Mouse (Mus musculus) MEL (cell line): ENCODE measurements around the gene Abcc3.

Source experiments
- CTCF ChIP-seq, 3 experiments: IDR thresholded peaks in 2 of 3; conservative IDR thresholded peaks in 1 of 3; 2 replicates each; pipeline ENCODE4 v1.5.1; 2011 to 2012; ENCODE audit warnings: low read length in 3 of 3, low read depth in 2 of 3, mild to moderate bottlenecking in 2 of 3, improper control_type of control experiment in 1 of 3, inconsistent platforms in 1 of 3, mixed read lengths in 1 of 3, moderate library complexity in 1 of 3; ENCODE audit not compliant: control insufficient read depth in 1 of 3, insufficient read depth in 1 of 3, poor library complexity in 1 of 3, severe bottlenecking in 1 of 3
- ELF1 ChIP-seq: IDR thresholded peaks from 2 replicates; pipeline ENCODE4 v1.6.1; 2014; ENCODE audit warnings: low read depth, mild to moderate bottlenecking, inconsistent platforms, low read length, improper control_type of control experiment, moderate library complexity
- EP300 ChIP-seq, 2 experiments: IDR thresholded peaks; 2 replicates each; pipeline ENCODE4 v1.6.1; 2011; ENCODE audit warnings: improper control_type of control experiment in 2 of 2, low read length in 2 of 2, low read depth in 1 of 2, mild to moderate bottlenecking in 1 of 2
- ETS1 ChIP-seq: IDR thresholded peaks from 2 replicates; pipeline ENCODE4 v1.6.1; 2012; ENCODE audit warnings: low read depth, mild to moderate bottlenecking, inconsistent platforms, low read length, improper control_type of control experiment, moderate library complexity
- GABPA ChIP-seq: IDR thresholded peaks from 2 replicates; pipeline ENCODE4 v1.6.1; 2012; ENCODE audit warnings: low read depth, mild to moderate bottlenecking, inconsistent platforms, low read length, improper control_type of control experiment, moderate library complexity
- GATA1 ChIP-seq: IDR thresholded peaks from 2 replicates; pipeline ENCODE4 v1.6.1; 2011; ENCODE audit warnings: low read depth, low read length, improper control_type of control experiment
- POLR2A ChIP-seq, 2 experiments: IDR thresholded peaks; 2 replicates each; pipeline ENCODE4 v1.6.1; 2011 to 2012; ENCODE audit warnings: low read length in 2 of 2, mild to moderate bottlenecking in 2 of 2, control low read depth in 1 of 2, improper control_type of control experiment in 1 of 2, low read depth in 1 of 2, moderate library complexity in 1 of 2; ENCODE audit not compliant: control insufficient read depth in 1 of 2, insufficient read depth in 1 of 2, poor library complexity in 1 of 2
- SIN3A ChIP-seq: IDR thresholded peaks from 2 replicates; pipeline ENCODE4 v1.6.1; 2012; ENCODE audit warnings: low read length, improper control_type of control experiment, inconsistent platforms
- TBP ChIP-seq: IDR thresholded peaks from 2 replicates; pipeline ENCODE4 v1.8.0; 2011; ENCODE audit warnings: low read depth, low read length, improper control_type of control experiment
- ZC3H11A ChIP-seq: IDR thresholded peaks from 2 replicates; pipeline ENCODE4 v1.6.1; 2012; ENCODE audit warnings: low read depth, mild to moderate bottlenecking, inconsistent platforms, low read length, improper control_type of control experiment

DNA sequence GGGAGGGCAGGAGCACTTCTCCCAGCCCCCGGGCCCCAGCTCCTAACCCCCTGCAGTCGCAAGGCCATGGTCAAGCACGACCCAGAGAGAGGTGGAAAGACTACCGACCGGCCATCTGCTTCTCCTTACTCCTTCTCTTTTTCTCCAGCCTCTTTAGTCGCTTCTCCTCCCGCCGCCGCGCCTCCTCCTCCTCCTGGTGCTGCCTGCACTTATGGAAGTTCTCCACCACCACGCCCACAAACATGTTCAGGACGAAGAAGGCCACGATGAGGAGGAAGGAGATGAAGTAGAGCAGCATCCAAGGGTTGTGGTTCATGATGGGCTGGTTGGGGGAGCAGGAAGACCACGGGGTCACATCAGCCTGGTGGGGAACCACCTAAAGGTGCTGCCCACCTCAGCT lies 32.9 kb upstream of the Abcc3 start:
- no peak for TF ChIP-seq ZC3H11A
- TF ChIP-seq ETS1, result no peak
- TF ChIP-seq POLR2A (IDR thresholded peaks at IDR 0.05; ENCODE audit: control insufficient read depth in 1 of 2, insufficient read depth in 1 of 2, low read depth in 1 of 2, low read length in 2 of 2, poor library complexity in 1 of 2), result no peak
- no peak for TF ChIP-seq CTCF (IDR thresholded peaks at IDR 0.05 in 2 of 3, conservative IDR thresholded peaks at IDR 0.05 in 1 of 3; ENCODE audit: control insufficient read depth in 1 of 3, insufficient read depth in 1 of 3, low read depth in 2 of 3, low read length in 3 of 3, poor library complexity in 1 of 3, severe bottlenecking in 1 of 3)
- TF ChIP-seq EP300 (IDR thresholded peaks at IDR 0.05; ENCODE audit: low read depth in 1 of 2, low read length in 2 of 2), result no peak
- TF ChIP-seq GATA1, result no peak
- TF ChIP-seq GABPA, result no peak
- TF ChIP-seq ELF1, result no peak
- TF ChIP-seq SIN3A, result no peak
- TF ChIP-seq TBP, result no peak
